Mouse (Mus musculus): ENCODE measurements at regions not wholly inside any gene's neighbourhood (a gene's known extent, or its start where the extent isn't known, plus 50 kb on each side); places are given as distances from the start of the nearest gene placed in this dataset.

DNA sequence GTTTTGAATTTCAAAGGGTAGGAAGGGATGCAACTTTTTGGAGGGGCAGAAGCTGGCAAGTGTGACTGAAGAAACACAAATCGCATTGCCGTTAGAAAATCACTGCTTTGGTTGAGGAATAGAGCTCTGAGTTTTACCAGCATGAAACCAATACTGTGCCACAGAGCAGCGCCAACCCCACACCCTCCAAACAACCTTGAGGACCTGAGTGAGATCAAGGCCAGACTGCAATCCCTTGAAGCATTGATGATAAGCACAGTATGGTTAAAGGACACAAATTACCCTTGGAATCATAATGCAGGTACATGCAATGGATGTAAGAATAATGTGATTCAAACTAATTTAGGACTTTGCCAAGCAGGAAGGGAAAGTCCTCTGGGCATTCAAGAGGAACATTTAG, 55.5 kb upstream of the Nrip1 start:
- Histone ChIP-seq H3K36me3 (no peaks in the 10 kb centered on the region), H3K4me2 (no peak overlapping the region), H3K4me1 (peaks cover 5% of the 10 kb centered on the region), H3K27me3 (no peaks in the 10 kb centered on the region), H3K9me3 (no peaks in the 10 kb centered on the region), H3K9ac (no peak overlapping the region), H3K4me3 (no peak overlapping the region), H3K27ac (no peak overlapping the region)
- ATAC-seq (ENCODE audit: borderline replicate concordance, extremely low read depth, low FRiP score, low TSS enrichment) = no peak
- WGBS = 89% methylated on average over 3 of the region's 3 CpGs

GRCm38 (mm10) chr16:76423964-76424363, 50.3 kb upstream of the Nrip1 start:
- H3K27me3 ChIP-seq = no peaks in the 10 kb centered on the region
- no peak overlapping the region for H3K9ac ChIP-seq
- 88% methylated on average over 14 of the region's 14 CpGs for WGBS
- H3K27ac ChIP-seq = no peak overlapping the region
- H3K4me2 ChIP-seq = no peak overlapping the region
- no peaks in the 10 kb centered on the region for H3K36me3 ChIP-seq
- no peak for ATAC-seq (ENCODE audit: borderline replicate concordance, extremely low read depth, low FRiP score, low TSS enrichment)
- H3K9me3 ChIP-seq = no peaks in the 10 kb centered on the region
- no peak overlapping the region for H3K4me3 ChIP-seq
- H3K4me1 ChIP-seq = no peaks in the 10 kb centered on the region

Measured in lung, embryonic 15.5 days (tissue).